Mouse (Mus musculus) kidney, postnatal 4 days (tissue): ENCODE data around the gene Sectm1a.
"Not testable (repeated sequence)": the region's sequence is repeated elsewhere in the genome, so short reads cannot be mapped to it uniquely, and the experiment has no call there.

Experiments
- DNase-seq, 2 experiments: peaks; one replicate each; pipeline ENCODE4 v3.0.0; 2021; ENCODE audit warnings: mixed read lengths in 2 of 2

Gene Sectm1a

GRCm38 (mm10) chr11:121081120-121081519 is at the start of gene Sectm1a:
Gene Sectm1a (minus strand): TSS chr11:121081220.
- no peak for DNase-seq

GRCm38 (mm10) chr11:121129616-121130015 is 48.6 kb upstream of the Sectm1a start:
- DNase-seq = no peak

GRCm38 (mm10) chr11:121127441-121127840 is 46.4 kb upstream of the Sectm1a start:
- no peak for DNase-seq

- no peak for DNase-seq
Observed at GRCm38 (mm10) chr11:121126395-121126794, 45.4 kb upstream of the Sectm1a start.

GRCm38 (mm10) chr11:121125522-121126172 is 44.6 kb upstream of the Sectm1a start:
- no peak for DNase-seq

GRCm38 (mm10) chr11:121123438-121123837 is 42.4 kb upstream of the Sectm1a start:
- no peak for DNase-seq

GRCm38 (mm10) chr11:121122024-121122670 is 41.1 kb upstream of the Sectm1a start:
- no peak for DNase-seq

- DNase-seq = peak in 1 of 2 experiments; percentile 34
Observed at GRCm38 (mm10) chr11:121121151-121121550, 40.1 kb upstream of the Sectm1a start.

- no peak for DNase-seq
Observed at GRCm38 (mm10) chr11:121118577-121118976, 37.6 kb upstream of the Sectm1a start, which contains the start of gene Tex19.2. Gene Tex19.2 (minus strand): TSS chr11:121118677.

GRCm38 (mm10) chr11:121118106-121118505 is 37.1 kb upstream of the Sectm1a start:
- DNase-seq = no peak

- no peak for DNase-seq
Observed at GRCm38 (mm10) chr11:121112091-121112775, 31.2 kb upstream of the Sectm1a start.

- DNase-seq = no peak
Observed at GRCm38 (mm10) chr11:121111601-121112000, 30.6 kb upstream of the Sectm1a start.

- DNase-seq = no peak
Observed at GRCm38 (mm10) chr11:121111051-121111450, 30.0 kb upstream of the Sectm1a start.

- peak; percentile 52 to 63 for DNase-seq
Observed at GRCm38 (mm10) chr11:121109986-121110385, 29.0 kb upstream of the Sectm1a start.

- peak; percentile 29 to 53 for DNase-seq
Observed at GRCm38 (mm10) chr11:121108061-121108460, 27.0 kb upstream of the Sectm1a start.

GRCm38 (mm10) chr11:121107242-121107641 is 26.2 kb upstream of the Sectm1a start:
- not testable (repeated sequence) for DNase-seq

GRCm38 (mm10) chr11:121101124-121101805 is 20.2 kb upstream of the Sectm1a start:
- no peak for DNase-seq

- peak; percentile 18 to 56 for DNase-seq
Observed at GRCm38 (mm10) chr11:121100692-121101091, 19.7 kb upstream of the Sectm1a start.

GRCm38 (mm10) chr11:121099762-121100161 is 18.7 kb upstream of the Sectm1a start:
- peak; percentile 20 to 45 for DNase-seq

- DNase-seq = no peak
Observed at GRCm38 (mm10) chr11:121092606-121093585, 11.9 kb upstream of the Sectm1a start.

- no peak for DNase-seq
Observed at GRCm38 (mm10) chr11:121090943-121091342, 9.9 kb upstream of the Sectm1a start.
